Mouse (Mus musculus): ENCODE measurements around the gene Capn10. TPM values are rescaled to one million over a fixed set of nuclear protein-coding genes. Genes with fewer than 3 reads are reported as not detected.

The Capn10 gene
- 1 to 10 TPM; 6.9 TPM for total RNA-seq (2021)

DNA sequence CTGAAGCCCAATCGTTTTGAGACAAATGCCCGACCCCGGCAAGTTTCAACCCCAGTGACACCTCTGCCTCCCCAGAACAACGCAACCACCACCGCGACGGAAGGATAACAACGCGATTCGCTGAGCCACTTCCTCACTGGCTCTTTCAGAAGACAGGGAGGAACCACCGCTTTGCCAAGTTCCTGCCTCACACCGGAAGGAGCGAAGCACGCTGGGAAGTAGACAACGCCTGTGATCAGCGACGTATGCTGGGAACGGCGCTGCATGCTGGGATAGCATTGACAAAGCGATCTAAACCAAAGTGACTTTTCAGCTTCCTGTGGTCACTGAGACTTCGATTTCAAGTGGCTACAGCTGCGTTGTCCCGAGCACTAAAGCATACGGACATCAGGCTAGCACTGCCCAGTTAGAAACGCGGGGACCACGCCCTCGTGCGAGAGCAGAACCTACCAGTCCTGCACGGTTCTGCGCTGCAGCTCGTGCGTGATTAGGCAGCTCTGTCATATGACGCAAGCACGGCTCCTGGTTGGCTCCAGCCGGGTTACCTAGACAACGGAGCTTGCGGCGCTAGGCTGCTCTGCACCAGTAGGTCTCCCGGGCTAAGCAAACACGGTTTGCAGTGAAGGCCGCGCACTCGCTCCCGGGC, at the start of gene Capn10:
Gene Capn10, plus strand, starts transcription at position 195 of the 646 bp plus-strand sequence.
- intact Hi-C loops (cut with DNase I) = loop anchor here (10.0 kb wide), 1 partner anchor 410 kb away; the partner anchor contains the start of genes Pask and Ppp1r7
- DNase-seq (ENCODE audit: low spot score) = peak; percentile 91

DNA sequence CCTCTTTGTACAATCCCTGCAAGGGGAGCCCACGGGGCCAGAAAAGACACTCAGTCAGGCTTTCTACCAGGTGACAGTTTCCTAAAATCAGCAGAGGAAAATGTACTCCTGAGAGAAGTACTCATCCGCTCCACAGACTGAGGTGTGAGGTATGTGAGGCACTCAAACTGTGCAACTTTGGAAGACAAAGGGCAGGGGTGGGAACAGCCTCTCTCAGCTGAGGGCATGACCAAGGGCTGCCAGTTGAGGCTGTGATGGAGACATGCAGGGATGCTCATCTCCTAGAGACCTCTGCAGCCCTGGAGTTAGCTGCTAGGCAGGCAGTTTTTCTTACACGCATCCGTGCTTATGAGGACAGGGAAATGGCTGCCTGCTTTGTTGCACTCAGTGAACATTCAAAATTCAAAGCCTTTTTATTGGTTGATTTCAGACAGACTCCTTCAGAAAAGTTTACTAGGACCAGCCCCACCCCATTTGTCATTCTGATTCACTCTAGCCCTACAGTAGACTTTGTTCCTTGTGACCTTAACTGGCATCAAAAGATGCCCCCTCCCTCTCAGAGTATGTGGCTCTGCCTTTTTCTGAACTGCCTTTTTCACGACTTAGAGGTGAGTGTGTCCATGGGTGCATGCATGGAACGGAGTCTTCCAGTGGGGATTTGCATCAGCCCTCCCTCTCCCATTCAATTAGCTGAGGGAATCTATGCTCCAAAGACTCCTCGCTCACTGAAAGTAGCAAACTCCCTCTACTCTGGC, 45.1 kb upstream of the Capn10 start:
- DNase-seq (ENCODE audit: low spot score) = no peak
- intact Hi-C loops (cut with DNase I) = no loop called here

DNA sequence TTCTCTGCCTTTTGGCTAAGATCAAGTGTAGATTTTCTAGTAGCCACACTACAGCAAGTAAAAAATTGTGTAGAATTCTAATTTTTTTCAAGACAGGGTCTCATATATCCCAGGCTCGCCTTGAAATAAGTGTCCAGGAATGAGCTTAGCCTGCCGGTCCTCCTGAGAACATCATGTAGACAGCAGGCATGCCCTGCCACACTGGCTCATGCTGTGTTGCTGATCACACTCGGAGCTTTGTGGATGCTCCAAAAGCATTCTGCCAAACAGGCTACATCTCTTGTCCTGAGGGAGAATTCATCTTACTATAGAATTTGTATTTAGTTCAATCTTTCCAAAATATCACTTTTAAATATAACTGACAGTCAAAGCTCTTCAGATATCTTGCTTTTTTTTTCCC, 41.4 kb upstream of the Capn10 start:
- DNase-seq (ENCODE audit: low spot score) = no peak
- intact Hi-C loops (cut with DNase I) = loop anchor here (5.0 to 10.0 kb wide), 2 partner anchors 195 to 238 kb away; no protein-coding TSS in a partner anchor

DNA sequence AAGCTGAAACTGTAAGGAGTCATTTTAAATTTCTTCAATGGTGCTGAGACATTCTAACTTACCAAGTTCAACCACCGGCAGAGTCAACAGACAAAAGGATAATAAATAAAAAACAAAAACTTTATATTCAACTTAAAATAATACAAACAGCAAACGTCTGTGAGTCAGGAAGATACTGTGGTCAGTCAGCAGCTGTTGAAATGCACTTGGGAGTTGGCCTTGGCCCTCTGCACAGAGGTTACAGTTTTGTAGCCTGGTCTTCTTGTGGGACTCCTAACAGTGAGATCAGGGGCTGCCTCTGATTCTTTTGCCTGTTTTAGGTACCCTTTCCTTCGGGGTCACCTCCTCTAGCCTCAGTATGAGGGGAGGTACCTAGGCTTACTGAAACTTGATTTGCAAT, 40.3 kb upstream of the Capn10 start:
- intact Hi-C loops (cut with DNase I) = loop anchor here (5.0 to 10.0 kb wide), 2 partner anchors 197 to 239 kb away; no protein-coding TSS in a partner anchor

GRCm38 (mm10) chr1:92895089-92895488, 39.1 kb upstream of the Capn10 start:
- peak; percentile 33 for DNase-seq (ENCODE audit: low spot score)
- intact Hi-C loops (cut with DNase I) = loop anchor here (5.0 to 10.0 kb wide), 2 partner anchors 58 to 240 kb away; no protein-coding TSS in a partner anchor

More for the DNA sequence above, 40.3 kb upstream of the Capn10 start:
- DNase-seq (ENCODE audit: low spot score) = no peak

GRCm38 (mm10) chr1:92902786-92903185, 31.4 kb upstream of the Capn10 start, which contains the start of gene Ankmy1:
TSS of gene Ankmy1 (minus strand) at chr1:92902906.
- intact Hi-C loops (cut with DNase I) = loop anchor here (5.0 kb wide), 1 partner anchor 210 kb away; no protein-coding TSS in a partner anchor
- no peak for DNase-seq (ENCODE audit: low spot score)

DNA sequence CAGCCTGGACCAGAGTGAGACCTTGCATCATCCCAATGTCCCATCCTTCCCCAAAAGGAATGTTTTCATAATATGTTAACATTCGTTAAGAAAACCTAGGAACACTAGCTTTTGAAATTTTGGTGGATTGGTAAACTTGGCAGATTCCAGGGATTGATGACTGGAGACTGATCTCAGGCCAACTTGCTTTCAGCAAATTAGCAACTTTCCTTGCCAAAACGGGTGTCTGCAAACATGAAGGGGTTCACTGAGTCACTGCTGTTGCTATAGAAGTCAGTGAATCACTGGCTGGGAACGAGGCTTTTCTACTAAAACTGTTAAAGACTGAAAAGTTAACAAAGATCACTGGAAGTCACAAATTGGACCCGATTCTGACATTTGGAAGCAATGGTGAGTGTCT, 30.5 kb upstream of the Capn10 start:
- intact Hi-C loops (cut with DNase I) = loop anchor here (5.0 kb wide), 1 partner anchor 211 kb away; no protein-coding TSS in a partner anchor
- DNase-seq (ENCODE audit: low spot score) = no peak

DNA sequence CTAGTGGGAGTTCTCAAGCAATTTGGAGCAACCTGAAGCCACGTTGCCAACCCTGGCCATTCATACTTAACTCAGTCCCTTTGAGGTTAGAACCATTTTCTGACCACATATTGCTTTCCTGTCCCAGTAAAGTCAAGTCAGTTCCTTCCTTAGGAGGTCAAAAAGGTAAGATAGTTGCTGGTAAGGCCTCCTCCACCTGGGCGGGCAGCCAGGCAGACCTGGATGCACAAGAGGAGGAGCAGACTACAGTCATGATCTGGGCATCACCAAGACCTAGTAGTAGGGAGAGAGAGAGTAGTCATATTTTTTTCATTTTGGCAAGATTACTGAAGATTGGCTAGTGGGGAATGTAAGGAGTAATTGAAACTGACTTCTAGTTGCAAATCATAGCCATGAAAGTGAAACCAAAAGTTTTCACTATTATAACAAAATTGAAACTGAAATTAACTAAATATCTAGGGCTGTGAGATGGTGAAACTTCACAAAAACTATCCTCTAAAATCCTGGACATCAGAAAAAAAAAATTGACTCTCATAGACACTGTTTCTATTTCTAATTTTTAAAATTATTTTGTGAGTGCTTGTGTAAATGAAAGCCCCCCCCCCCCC, 28.4 kb upstream of the Capn10 start:
- intact Hi-C loops (cut with DNase I) = no loop called here

GRCm38 (mm10) chr1:92906779-92907631, 27.2 kb upstream of the Capn10 start, which contains the start of gene Dusp28:
TSS of gene Dusp28 (plus strand) at chr1:92906981.
- DNase-seq (ENCODE audit: low spot score) = peak; percentile 81
- intact Hi-C loops (cut with DNase I) = no loop called here

More for the DNA sequence above, 28.4 kb upstream of the Capn10 start:
- DNase-seq (ENCODE audit: low spot score) = no peak

DNA sequence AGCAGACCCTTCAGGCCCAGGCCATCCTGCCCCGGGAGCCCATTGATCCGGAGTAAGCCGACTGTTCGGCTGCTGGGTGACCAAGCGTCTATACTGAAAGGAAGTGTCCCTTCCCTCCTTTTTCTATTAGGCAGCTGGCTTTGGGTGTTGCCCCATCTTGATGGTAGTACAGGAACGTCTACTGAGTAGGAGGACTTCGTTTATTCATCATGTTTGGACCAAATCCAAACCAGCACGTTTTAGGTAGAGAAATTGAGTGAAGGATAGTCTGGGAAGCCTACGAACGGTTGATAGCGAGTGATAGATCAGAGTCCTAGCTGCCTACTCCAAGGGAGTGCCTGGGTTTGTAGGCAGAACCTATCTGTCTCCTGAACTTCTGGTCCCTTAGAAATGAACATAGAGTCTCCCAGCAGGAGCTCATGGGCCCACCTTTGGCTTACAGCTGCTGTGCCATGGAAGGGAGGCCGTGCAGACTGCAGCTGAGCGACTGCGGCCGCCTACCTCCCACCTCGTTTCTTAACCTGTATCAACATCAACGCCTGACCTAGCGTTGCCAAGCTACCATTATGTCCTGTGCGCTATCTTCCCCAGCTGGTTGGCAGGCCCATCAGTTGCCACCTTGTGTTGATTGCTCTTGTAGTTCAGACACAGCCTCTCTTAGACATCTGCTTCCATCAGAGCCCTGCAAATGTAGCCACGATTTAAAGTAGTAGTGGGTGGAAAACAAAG, 26.4 kb upstream of the Capn10 start:
- intact Hi-C loops (cut with DNase I) = no loop called here
- no peak for DNase-seq (ENCODE audit: low spot score)

DNA sequence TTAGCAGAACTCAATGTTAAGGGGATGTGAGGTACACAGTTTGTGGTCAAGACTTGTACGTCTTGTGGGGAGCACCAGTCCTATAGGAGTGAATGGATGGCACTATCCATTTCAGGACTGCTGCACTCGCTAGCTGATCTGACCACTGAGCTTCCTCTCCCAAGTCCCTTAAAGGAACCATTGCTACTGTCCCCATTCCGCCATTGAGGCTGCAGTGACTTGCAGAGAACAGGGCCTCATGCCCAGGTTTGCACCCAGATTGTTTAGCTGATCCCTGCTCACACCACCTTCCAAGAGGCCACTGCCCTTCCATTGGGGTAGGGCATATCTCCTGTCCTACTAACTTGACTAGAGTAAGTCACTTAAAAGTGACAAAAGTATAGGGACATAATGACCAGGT, 25.5 kb upstream of the Capn10 start:
- DNase-seq (ENCODE audit: low spot score) = no peak
- intact Hi-C loops (cut with DNase I) = no loop called here

DNA sequence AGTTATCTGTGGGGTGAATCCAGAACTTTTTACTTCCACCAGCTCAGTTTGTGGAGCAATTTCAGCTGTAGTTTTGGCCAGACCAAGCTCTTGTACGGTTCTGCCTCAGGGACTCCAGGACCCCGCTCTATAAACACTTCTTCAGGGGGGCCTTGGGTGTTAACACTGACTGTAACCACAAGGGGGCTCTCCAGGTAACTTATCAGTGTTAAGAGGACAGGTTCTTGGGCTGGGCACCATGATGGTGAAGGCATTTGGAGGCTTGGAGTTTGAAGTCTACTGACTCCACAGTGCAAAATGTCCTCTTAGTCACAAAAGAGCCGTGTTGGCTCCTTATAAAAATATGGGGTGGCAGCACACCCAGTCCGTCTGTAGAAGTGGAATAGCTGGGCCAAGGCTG, 25.1 kb upstream of the Capn10 start:
- intact Hi-C loops (cut with DNase I) = no loop called here
- no peak for DNase-seq (ENCODE audit: low spot score)

DNA sequence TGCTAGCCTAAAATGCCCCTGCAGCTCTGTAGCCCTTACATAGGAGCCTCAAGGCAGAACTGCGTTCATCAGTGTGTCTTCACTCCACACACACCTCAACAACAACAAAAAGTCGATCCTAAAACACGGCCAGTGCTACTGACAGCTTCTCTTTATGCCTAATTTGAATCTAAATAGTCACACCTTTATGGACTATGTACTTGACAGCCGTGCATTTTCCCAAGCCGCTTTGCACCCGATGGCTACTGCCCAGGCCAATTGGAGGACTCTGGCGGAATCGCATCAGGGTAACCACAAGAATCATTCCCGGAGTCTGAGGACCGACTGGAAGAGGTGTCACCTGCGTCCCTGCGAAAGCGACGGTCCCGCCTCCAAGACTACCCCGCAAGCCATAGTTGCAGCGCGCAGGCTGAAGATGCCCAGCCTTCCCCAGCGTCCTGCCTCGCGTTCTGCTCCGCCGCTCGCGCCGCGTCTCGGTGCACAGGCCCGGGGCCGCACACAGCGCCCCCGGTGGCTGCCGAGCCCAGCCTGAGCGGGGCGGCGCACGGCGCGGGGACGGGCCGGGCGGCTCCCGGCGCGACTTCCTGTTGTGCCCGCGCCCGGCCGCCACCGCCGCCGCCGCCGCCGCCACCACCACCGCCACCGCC, 23.8 kb upstream of the Capn10 start, which contains the start of gene Rnpepl1:
Gene Rnpepl1, plus strand, starts transcription at position 545 of the 647 bp plus-strand sequence.
- DNase-seq (ENCODE audit: low spot score) = peak; percentile 69
- intact Hi-C loops (cut with DNase I) = loop anchor here (2.0 kb wide), 1 partner anchor 22 kb away; no protein-coding TSS in a partner anchor

GRCm38 (mm10) chr1:92910925-92911720, 23.1 kb upstream of the Capn10 start:
- intact Hi-C loops (cut with DNase I) = loop anchor here (2.0 kb wide), 1 partner anchor 22 kb away; no protein-coding TSS in a partner anchor
- no peak for DNase-seq (ENCODE audit: low spot score)

- no peak for DNase-seq (ENCODE audit: low spot score)
- intact Hi-C loops (cut with DNase I) = loop anchor here (2.0 kb wide), 1 partner anchor 21 kb away; no protein-coding TSS in a partner anchor
Observed at GRCm38 (mm10) chr1:92911721-92912138, 22.4 kb upstream of the Capn10 start.

- intact Hi-C loops (cut with DNase I) = no loop called here
- no peak for DNase-seq (ENCODE audit: low spot score)
Observed at GRCm38 (mm10) chr1:92912286-92912685, 21.9 kb upstream of the Capn10 start.

DNA sequence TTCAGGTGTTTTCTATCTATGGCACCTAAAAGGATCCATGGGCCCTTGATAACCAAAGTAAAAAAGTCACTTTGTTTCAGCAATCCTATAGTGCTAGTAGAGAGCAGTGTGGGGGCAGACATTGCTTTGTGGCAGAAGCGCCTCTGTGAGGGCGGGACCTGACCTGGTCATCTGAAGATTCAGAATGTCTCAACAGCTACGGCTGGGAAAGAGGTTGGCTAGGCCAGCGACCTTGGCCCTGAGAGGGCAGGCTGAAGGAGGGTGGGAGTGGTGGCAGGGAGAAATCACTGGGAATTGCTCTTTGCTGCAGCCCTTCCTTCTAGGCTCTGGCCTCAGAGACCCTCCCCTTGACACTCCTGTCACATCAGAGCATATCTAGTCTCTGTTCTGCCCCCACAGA, 19.9 kb upstream of the Capn10 start:
- intact Hi-C loops (cut with DNase I) = no loop called here
- no peak for DNase-seq (ENCODE audit: low spot score)

Data from heart, postnatal 25 days (tissue).